Mouse (Mus musculus) spleen, postnatal 14 days (tissue): Measurements from ENCODE around the gene Mydgf.

Experiments used
- DNase-seq, 2 experiments: peaks; one replicate each; pipeline ENCODE4 v3.0.0; 2021 to 2022; ENCODE audit warnings: low spot score in 2 of 2

The Mydgf gene

GRCm38 (mm10) chr17:56194357-56194756 is 10.6 kb upstream of the Mydgf start:
- no peak for DNase-seq

DNA sequence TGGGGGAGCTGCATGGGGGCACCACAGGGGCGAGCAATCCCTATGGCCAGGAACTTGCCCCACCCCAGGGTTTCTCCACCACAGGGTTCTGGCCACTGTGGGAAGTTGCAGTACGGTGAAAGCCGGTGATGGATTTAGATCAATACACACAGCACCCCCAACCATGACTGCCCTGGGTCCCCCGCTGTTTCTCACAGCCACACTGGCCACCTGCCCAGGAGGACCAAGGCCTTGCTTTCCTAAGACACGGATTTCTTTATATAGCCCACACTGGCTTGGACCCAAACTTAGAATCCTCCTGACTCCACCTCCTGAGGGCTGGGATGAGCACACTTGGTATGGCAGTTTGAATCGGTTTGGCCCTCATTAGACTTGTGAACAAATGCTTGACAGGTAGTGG is 7.5 kb upstream of the Mydgf start:
- no peak for DNase-seq

DNA sequence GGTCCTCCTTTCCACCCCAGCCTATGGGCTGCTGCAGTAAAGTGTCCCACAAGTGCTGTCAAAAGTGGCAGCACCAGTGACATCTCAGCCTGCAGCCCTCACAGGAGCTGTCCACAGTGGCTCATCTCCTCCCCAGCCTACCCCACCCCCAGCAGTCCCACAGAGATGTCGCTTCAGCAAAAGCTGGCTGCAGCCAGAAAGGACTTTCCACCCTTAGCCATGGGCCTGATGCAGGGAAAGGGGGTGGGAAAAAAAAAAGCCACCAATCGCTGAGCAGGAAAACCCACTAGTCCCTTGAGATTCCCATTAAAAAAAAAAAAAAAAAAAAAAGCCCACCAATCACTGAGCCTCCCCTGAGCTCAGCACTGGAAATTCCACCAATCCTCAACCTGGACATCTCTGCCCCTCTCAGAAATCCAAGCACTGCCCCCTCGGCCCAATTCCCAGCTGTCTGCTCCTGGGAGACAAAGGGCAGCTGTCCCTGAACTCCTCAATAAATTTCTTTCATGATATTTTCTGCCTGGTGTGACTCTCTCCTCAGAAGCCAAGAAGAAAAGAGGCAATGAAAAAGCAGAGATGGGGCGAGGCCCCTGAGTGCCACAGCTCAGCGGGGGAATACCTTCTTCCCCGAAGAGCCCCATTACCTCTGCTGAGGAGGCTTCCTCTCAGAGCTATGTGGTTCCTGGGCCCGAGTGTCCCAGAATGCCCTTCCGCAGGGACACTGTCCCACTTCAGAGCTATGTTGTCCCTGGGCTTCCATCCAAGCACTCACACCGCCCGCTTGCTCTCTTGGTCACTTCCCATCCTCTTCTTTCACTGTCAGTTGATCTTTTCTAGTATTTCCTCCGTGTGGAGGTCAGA is 1.8 kb upstream of the Mydgf start:
- no peak for DNase-seq

GRCm38 (mm10) chr17:56182975-56183657 is 604 bp downstream of the Mydgf start:
- no peak for DNase-seq

- no peak for DNase-seq
Measured at GRCm38 (mm10) chr17:56175416-56175815, 8.3 kb downstream of the Mydgf start.

GRCm38 (mm10) chr17:56173401-56174046 is 10.2 kb downstream of the Mydgf start:
- DNase-seq: no peak

DNA sequence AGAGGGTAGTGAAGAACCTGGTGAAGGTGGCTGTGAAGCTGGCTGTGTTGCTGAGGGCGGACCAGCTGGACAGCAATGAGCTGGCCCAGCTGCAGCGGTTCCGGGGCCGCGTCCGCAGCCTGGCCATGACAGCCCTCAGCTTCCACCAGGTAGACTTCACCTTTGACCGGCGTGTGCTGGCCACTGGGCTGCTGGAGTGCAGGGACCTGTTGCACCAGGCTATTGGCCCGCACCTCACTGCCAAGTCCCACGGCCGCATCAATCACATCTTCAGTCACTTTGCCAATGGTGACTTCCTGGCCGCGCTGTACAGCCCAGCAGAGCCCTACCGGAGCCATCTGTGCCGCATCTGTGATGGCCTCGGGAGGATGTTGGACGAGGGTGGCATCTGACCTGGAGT is 11.8 kb downstream of the Mydgf start:
- no peak for DNase-seq

- no peak for DNase-seq
Measured at GRCm38 (mm10) chr17:56171456-56171855, 12.3 kb downstream of the Mydgf start.

DNA sequence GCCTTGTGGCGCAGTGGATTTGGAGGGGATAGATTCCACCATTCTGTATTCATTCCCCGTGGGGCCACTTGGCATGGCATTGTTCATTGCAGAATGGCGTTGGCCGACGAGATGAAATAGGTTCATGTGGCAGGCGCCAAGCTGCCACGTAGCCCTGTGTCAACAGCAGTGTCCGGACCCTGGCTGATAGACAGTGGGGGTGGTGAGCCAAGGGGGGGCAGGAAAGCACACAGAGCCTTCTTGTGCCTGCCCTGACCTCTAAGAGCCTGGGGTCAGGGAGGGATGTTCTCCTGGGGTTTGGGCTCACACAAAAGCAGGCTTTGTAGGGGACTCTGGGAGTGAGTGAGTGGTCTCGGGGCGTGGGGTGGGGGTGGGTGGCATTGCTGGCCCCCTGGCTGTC is 13.1 kb downstream of the Mydgf start:
- no peak for DNase-seq

GRCm38 (mm10) chr17:56169830-56170229 is 13.9 kb downstream of the Mydgf start:
- no peak for DNase-seq

DNA sequence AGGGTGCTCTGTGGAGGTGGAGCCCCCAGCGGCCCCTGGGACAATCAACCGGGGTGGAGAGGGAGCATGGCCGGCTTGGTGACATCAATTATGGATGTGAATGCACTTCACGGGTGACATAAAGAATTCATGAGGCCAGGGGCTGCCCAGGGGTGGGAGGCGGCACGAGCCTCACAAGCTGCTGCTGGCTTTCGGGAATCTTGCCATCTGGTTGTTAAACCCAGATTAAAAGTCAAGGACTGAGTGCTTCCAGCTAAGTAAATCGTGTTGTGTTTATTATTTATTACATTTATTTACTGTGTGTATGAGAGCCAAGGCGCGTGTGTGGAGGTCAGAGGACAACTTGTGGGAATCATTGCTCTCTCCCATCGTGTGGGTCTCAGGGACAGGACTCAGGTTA is 18.0 kb downstream of the Mydgf start:
- DNase-seq: no peak

- no peak for DNase-seq
Measured at GRCm38 (mm10) chr17:56164510-56164909, 19.2 kb downstream of the Mydgf start.

GRCm38 (mm10) chr17:56163523-56164102 is 20.1 kb downstream of the Mydgf start:
- no peak for DNase-seq

- DNase-seq: peak; percentile 73 to 87
Measured at GRCm38 (mm10) chr17:56162231-56162774, 21.4 kb downstream of the Mydgf start, which contains the start of gene Tnfaip8l1. Gene Tnfaip8l1, plus strand, starts transcription at chr17:56162477.

DNA sequence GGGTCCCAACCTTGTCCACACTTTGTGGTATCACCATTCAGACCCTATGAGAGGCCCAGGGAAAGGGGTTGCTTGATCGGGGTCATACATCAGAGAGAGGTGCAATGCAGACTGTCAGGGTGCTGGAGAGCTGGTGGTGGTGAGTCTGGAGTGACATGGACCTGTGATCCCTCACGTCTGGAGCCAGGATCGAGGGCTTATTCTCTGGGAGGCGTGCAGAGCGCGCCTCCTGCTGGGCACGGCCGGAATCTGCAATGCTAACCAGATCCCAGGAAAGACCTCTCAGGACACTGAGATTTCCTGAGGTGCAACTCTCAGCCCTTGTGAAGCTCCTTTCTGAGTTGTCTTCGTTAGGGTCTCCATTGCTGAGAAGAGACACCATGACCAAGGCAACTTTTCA is 24.0 kb downstream of the Mydgf start:
- no peak for DNase-seq

- DNase-seq: no peak
Measured at GRCm38 (mm10) chr17:56153643-56154042, 30.1 kb downstream of the Mydgf start.

DNA sequence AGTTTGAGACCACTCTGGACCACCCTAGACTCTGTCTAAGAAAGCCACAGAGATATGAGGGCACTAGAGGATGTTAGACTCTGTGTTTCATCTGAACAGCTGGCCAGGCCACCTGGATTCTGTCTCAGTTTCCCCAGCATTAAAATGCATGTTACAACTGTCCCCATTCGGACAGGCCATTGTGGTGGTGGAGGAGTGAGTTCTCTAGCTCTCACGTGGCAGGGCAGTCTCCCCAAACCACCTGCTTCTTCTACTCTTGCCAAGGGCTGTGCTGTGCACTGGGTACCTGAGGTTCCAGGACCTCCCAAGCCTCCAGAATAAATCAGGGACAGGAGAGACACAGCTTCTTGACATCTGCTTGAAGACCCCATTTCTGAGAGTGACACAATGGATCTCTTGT is 33.8 kb downstream of the Mydgf start:
- DNase-seq: no peak

DNA sequence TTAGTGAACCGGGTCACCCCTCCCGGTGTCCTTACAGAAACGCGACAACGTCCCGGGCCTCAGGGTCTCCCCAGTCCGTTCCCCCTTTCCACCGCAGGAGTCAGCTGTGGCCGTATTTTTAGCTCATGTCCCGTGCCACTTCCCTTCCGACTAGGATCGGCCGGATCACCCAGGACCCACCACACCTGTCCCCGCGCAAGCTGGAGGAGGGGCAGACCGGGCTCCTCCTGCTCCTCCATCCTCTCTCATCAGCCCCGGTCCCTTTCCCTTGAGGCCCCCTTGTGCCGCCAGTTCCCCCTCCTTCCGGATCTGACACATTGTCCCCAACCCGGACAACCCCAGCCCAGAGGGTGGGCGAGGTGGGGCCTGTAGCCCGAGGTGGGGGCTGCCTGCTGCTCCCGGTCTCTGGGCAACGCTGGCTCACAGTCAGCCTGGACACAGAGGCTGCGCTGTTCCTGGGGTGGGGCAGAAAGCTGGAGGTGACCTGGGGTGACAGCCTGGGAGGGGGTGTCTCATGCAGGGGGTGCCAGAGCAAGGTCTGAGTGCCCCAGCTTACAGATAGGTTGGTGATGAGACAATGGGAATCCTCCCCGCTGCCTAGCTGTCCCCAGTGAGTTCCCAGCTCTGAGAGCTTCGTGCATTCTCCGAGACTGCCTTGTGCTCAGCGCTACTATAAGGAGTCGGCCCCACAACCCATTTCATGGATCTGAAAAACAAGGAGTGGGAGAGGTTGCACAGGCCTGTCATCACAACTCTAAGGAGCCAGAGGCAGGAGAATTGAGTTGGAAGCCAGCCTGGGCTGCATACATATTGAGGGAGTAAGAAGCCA is 34.7 kb downstream of the Mydgf start:
- no peak for DNase-seq

GRCm38 (mm10) chr17:56148280-56148679 is 35.4 kb downstream of the Mydgf start:
- DNase-seq: no peak

GRCm38 (mm10) chr17:56147420-56147819 is 36.3 kb downstream of the Mydgf start:
- DNase-seq: no peak

DNA sequence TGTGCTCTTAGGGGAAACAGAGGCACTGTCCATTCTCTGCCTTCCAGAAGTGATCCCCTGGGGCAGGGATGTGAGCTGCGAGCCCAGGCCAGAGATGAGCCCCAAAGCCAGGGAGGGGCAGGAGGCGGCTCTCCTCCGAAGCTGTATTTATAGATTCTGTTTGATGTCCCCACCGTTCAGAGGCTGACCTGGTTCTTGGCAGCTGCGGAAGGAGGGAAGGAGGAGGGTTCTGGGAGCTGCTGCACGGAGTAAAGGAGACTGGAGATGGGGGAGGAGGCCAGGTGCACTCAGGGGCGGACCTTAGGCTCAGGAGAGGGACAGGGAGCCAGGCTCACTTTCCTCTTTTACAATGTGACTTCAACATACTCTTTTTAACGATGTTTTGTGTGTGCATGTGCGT is 37.6 kb downstream of the Mydgf start:
- no peak for DNase-seq
